Mouse (Mus musculus) skeletal muscle tissue, adult 2 months (tissue): ENCODE data around the gene Olfr1242.

Experiments used
- DNase-seq: peaks from one replicate; pipeline ENCODE4 v3.0.0-alpha.2; 2012; ENCODE audit warnings: low read depth, low spot score

The Olfr1242 gene

GRCm38 (mm10) chr2:89498235-89498634, at the start of gene Olfr1242:
Gene Olfr1242 (minus strand): TSS chr2:89498335.
- no peak for DNase-seq

GRCm38 (mm10) chr2:89544516-89544915, 46.4 kb upstream of the Olfr1242 start:
- DNase-seq = no peak

- DNase-seq = no peak
These were observed 41.8 kb upstream of the Olfr1242 start for GRCm38 (mm10) chr2:89539923-89540322.

- DNase-seq = no peak
These were observed 33.3 kb upstream of the Olfr1242 start, which contains the start of gene Olfr1243 for GRCm38 (mm10) chr2:89531387-89531786. Gene Olfr1243 (minus strand): TSS chr2:89531487.

- DNase-seq = no peak
These were observed 11.1 kb downstream of the Olfr1242 start, which contains the start of gene Olfr1241 for GRCm38 (mm10) chr2:89487026-89487425. Gene Olfr1241 (minus strand): TSS chr2:89487126.

- DNase-seq = no peak
These were observed 55.2 kb downstream of the Olfr1242 start, which contains the start of gene Olfr1240 for GRCm38 (mm10) chr2:89442900-89443299. Gene Olfr1240 (minus strand): TSS chr2:89443000.
